Mouse (Mus musculus) intestine, embryonic 16.5 days (tissue): ENCODE results near the gene E430018J23Rik. TPM values are rescaled to one million over a fixed set of nuclear protein-coding genes. Genes with fewer than 3 reads are reported as not detected.

Experiments
- polyA plus RNA-seq: library from polyadenylated mRNA; unstranded; fragments of >200 nt; fragmentation: Nextera tagmentation; extraction: Ambion mirVana; gene quantifications from 2 replicates; pipeline ENCODE4 v1.2.1, GENCODE M21; 2015

The E430018J23Rik gene
- polyA plus RNA-seq, 1 experiment from 2014 or later, result 8.2 TPM

Other genes starting within 250 kb of the E430018J23Rik start
- gene Cd2bp2, start 197.6 kb downstream of the E430018J23Rik start, polyA plus RNA-seq, result 42.2 and 43.3 TPM in 2 replicates
- gene Tbc1d10b, start 185.2 kb downstream of the E430018J23Rik start, polyA plus RNA-seq, result 15.5 and 18.4 TPM in 2 replicates
- 20.3 and 21.0 TPM in 2 replicates for gene Mylpf, start 184.7 kb downstream of the E430018J23Rik start, polyA plus RNA-seq
- gene Zfp553, start 160.6 kb downstream of the E430018J23Rik start, polyA plus RNA-seq, result 21.6 and 23.6 TPM in 2 replicates
- gene Sept1, start 160.5 kb downstream of the E430018J23Rik start, polyA plus RNA-seq, result 15.4 and 16.3 TPM in 2 replicates
- 34.2 and 37.8 TPM in 2 replicates for gene Zfp771, start 149.4 kb downstream of the E430018J23Rik start, polyA plus RNA-seq
- 176 and 195 TPM in 2 replicates for gene Dctpp1, start 132.9 kb downstream of the E430018J23Rik start, polyA plus RNA-seq
- gene Sephs2, start 119.6 kb downstream of the E430018J23Rik start, polyA plus RNA-seq, result 187 and 224 TPM in 2 replicates
- 2.4 and 2.8 TPM in 2 replicates for gene Itgal, start 97.4 kb downstream of the E430018J23Rik start, polyA plus RNA-seq
- 21.9 and 23.4 TPM in 2 replicates for gene Zfp768, start 48.0 kb downstream of the E430018J23Rik start, polyA plus RNA-seq
- 11.7 and 13.6 TPM in 2 replicates for gene Zfp747, start 17.6 kb downstream of the E430018J23Rik start, polyA plus RNA-seq
- 6.9 and 7.2 TPM in 2 replicates for gene 9130019O22Rik, start 6.5 kb downstream of the E430018J23Rik start, polyA plus RNA-seq
- 8.5 TPM in 2 replicates for gene Zfp764, start 13.2 kb upstream of the E430018J23Rik start, polyA plus RNA-seq
- 20.8 and 23.4 TPM in 2 replicates for gene Zfp688, start 28.4 kb upstream of the E430018J23Rik start, polyA plus RNA-seq
- gene Zfp689, start 55.5 kb upstream of the E430018J23Rik start, polyA plus RNA-seq, result 4.5 and 5.9 TPM in 2 replicates
- gene Prr14, start 66.0 kb upstream of the E430018J23Rik start, polyA plus RNA-seq, result 36.2 and 39.8 TPM in 2 replicates
- 8.0 and 8.9 TPM in 2 replicates for gene Fbrs, start 85.6 kb upstream of the E430018J23Rik start, polyA plus RNA-seq
- gene Srcap, start 118.4 kb upstream of the E430018J23Rik start, polyA plus RNA-seq, result 18.4 and 18.6 TPM in 2 replicates
- 10.8 and 11.3 TPM in 2 replicates for gene Gm42715, start 126.0 kb upstream of the E430018J23Rik start, polyA plus RNA-seq
- 5.1 and 7.7 TPM in 2 replicates for gene Tmem265, start 167.8 kb upstream of the E430018J23Rik start, polyA plus RNA-seq
- gene Phkg2, start 179.7 kb upstream of the E430018J23Rik start, polyA plus RNA-seq, result 35.7 and 37.7 TPM in 2 replicates
- gene Ccdc189, start 195.0 kb upstream of the E430018J23Rik start, polyA plus RNA-seq, result 4.8 and 5.2 TPM in 2 replicates
- gene Rnf40, start 195.1 kb upstream of the E430018J23Rik start, polyA plus RNA-seq, result 34.3 and 35.2 TPM in 2 replicates
- gene Zfp629, start 222.2 kb upstream of the E430018J23Rik start, polyA plus RNA-seq, result 7.9 and 8.5 TPM in 2 replicates